Mouse (Mus musculus) embryonic facial prominence, embryonic 12.5 days (tissue): Measurements from ENCODE around the gene Clstn1. TPM values are rescaled to one million over a fixed set of nuclear protein-coding genes. Genes with fewer than 3 reads are reported as not detected.
A peak's percentile ranks its signal among the peaks of the same experiment; 100 is the strongest.

Experiments used
- ATAC-seq: fragments of 200-750 bp; cut with Nextera tagmentation; 2 replicates; pipeline ENCODE4 v1.8.0; 2017; ENCODE audit not compliant: insufficient number of reproducible peaks, insufficient read depth, low FRiP score, low TSS enrichment
- H3K27ac ChIP-seq: fragments of 300-500 bp; sonication (generic); 2 replicates; pipeline ENCODE4 v1.5.1; 2016; ENCODE audit warnings: mild to moderate bottlenecking
- H3K27me3 ChIP-seq: fragments of 300-500 bp; sonication (generic); 2 replicates; pipeline ENCODE4 v1.6.1; 2016; ENCODE audit warnings: mild to moderate bottlenecking, moderate library complexity
- H3K36me3 ChIP-seq: fragments of 300-500 bp; sonication (generic); 2 replicates; pipeline ENCODE4 v1.6.1; 2016; ENCODE audit warnings: mild to moderate bottlenecking
- H3K4me1 ChIP-seq: fragments of 300-500 bp; sonication (generic); 2 replicates; pipeline ENCODE4 v1.6.1; 2016
- H3K4me2 ChIP-seq: fragments of 300-500 bp; sonication (generic); replicated peaks from 2 replicates; pipeline ENCODE4 v1.6.1; 2016; ENCODE audit warnings: mild to moderate bottlenecking, moderate library complexity
- H3K4me3 ChIP-seq: fragments of 300-500 bp; sonication (generic); 2 replicates; pipeline ENCODE4 v1.5.1; 2016; ENCODE audit warnings: mild to moderate bottlenecking
- H3K9ac ChIP-seq: fragments of 300-500 bp; sonication (generic); 2 replicates; pipeline ENCODE4 v1.6.1; 2016; ENCODE audit warnings: mild to moderate bottlenecking, moderate library complexity
- H3K9me3 ChIP-seq: fragments of 300-500 bp; sonication (generic); 2 replicates; pipeline ENCODE4 v1.6.1; 2016; ENCODE audit warnings: mild to moderate bottlenecking, moderate library complexity
- WGBS: fragments of 180-500 bp; shearing (Covaris S2); methylation state at CpG from one replicate; pipeline ENCODE4 v1.1.7; 2016; 5-methylcytosine and 5-hydroxymethylcytosine counted together
- polyA plus RNA-seq: library from polyadenylated mRNA; unstranded; fragments of >200 nt; fragmentation: Nextera tagmentation; extraction: Ambion mirVana; gene quantifications from 2 replicates; pipeline ENCODE4 v1.2.1, GENCODE M21; 2016

Gene Clstn1
- 68.1 and 75.7 TPM in 2 replicates for polyA plus RNA-seq

GRCm38 (mm10) chr4:149586044-149586782, at the start of gene Clstn1:
TSS of gene Clstn1 (plus strand) at chr4:149586468.
- Histone ChIP-seq H3K9me3 (no peaks in the 10 kb centered on the region), H3K27ac (peak within 1 kb of the TSS; percentile 30; the same call in 1 of the 2 replicates)
- under 1% methylated on average over 87 of the region's 103 CpGs for WGBS

GRCm38 (mm10) chr4:149539441-149539840, 46.8 kb upstream of the Clstn1 start:
- 89% methylated on average over 8 of the region's 8 CpGs for WGBS
- H3K9me3 ChIP-seq, result no peaks in the 10 kb centered on the region
- no peak overlapping the region for H3K4me2 ChIP-seq
- H3K9ac ChIP-seq, result no peak overlapping the region
- no peaks in the 10 kb centered on the region; the same call in 1 of the 2 replicates for H3K36me3 ChIP-seq
- H3K4me1 ChIP-seq, result 0 out of 2 replicates have a peak, but pooled peaks cover 6% of the 10 kb centered on the region
- H3K4me3 ChIP-seq, result no peak overlapping the region
- no peak overlapping the region for H3K27ac ChIP-seq
- no peaks in the 10 kb centered on the region for H3K27me3 ChIP-seq
- peak; percentile 12; the same call in 1 of the 2 replicates for ATAC-seq

More at GRCm38 (mm10) chr4:149586044-149586782, at the start of gene Clstn1:
- Histone ChIP-seq H3K36me3 (no peaks in the 10 kb centered on the region), H3K4me3 (peak within 1 kb of the TSS; percentile 89), H3K9ac (peak within 1 kb of the TSS; percentile 90), H3K4me2 (peak within 1 kb of the TSS; percentile 96), H3K4me1 (peaks cover 11% of the 10 kb centered on the region), H3K27me3 (peaks cover 31% of the 10 kb centered on the region)
- peak; percentile 67 for ATAC-seq

- Histone ChIP-seq H3K4me1 (0 out of 2 replicates have a peak, but pooled peaks cover 6% of the 10 kb centered on the region), H3K36me3 (peaks cover 23% of the 10 kb centered on the region), H3K27me3 (no peaks in the 10 kb centered on the region), H3K4me3 (no peak overlapping the region), H3K9ac (no peak overlapping the region), H3K27ac (no peak overlapping the region), H3K9me3 (no peaks in the 10 kb centered on the region), H3K4me2 (no peak overlapping the region)
- WGBS, result 49% methylated on average over 5 of the region's 5 CpGs
- no peak for ATAC-seq
These were observed 44.3 kb upstream of the Clstn1 start for GRCm38 (mm10) chr4:149541935-149542334.

- Histone ChIP-seq H3K4me3 (no peak overlapping the region), H3K4me2 (no peak overlapping the region), H3K36me3 (peaks cover 26% of the 10 kb centered on the region), H3K27ac (no peak overlapping the region), H3K27me3 (no peaks in the 10 kb centered on the region), H3K9me3 (no peaks in the 10 kb centered on the region), H3K9ac (no peak overlapping the region), H3K4me1 (0 out of 2 replicates have a peak, but pooled peaks cover 6% of the 10 kb centered on the region)
- 80% methylated on average over 12 of the region's 12 CpGs for WGBS
- ATAC-seq, result no peak
These were observed 43.8 kb upstream of the Clstn1 start for GRCm38 (mm10) chr4:149542431-149542830.

GRCm38 (mm10) chr4:149542927-149543553, 43.2 kb upstream of the Clstn1 start:
- no peaks in the 10 kb centered on the region for H3K9me3 ChIP-seq
- WGBS, result 44% methylated on average over 10 of the region's 10 CpGs
- no peak overlapping the region for H3K4me2 ChIP-seq
- H3K27ac ChIP-seq, result no peak overlapping the region
- H3K4me1 ChIP-seq, result 0 out of 2 replicates have a peak, but pooled peaks cover 4% of the 10 kb centered on the region
- peaks cover 32% of the 10 kb centered on the region for H3K36me3 ChIP-seq
- H3K4me3 ChIP-seq, result no peak overlapping the region
- ATAC-seq, result no peak
- H3K9ac ChIP-seq, result no peak overlapping the region
- H3K27me3 ChIP-seq, result no peaks in the 10 kb centered on the region

GRCm38 (mm10) chr4:149544892-149545291, 41.4 kb upstream of the Clstn1 start:
- Histone ChIP-seq H3K36me3 (peaks cover 36% of the 10 kb centered on the region), H3K27me3 (no peaks in the 10 kb centered on the region), H3K27ac (0 out of 2 replicates have a peak overlapping the region, but pooled peaks have one; percentile 1), H3K9me3 (no peaks in the 10 kb centered on the region), H3K4me3 (no peak overlapping the region), H3K4me1 (0 out of 2 replicates have a peak, but pooled peaks cover 4% of the 10 kb centered on the region), H3K9ac (no peak overlapping the region), H3K4me2 (no peak overlapping the region)
- WGBS, result 79% methylated on average over 8 of the region's 8 CpGs
- no peak for ATAC-seq

- H3K4me3 ChIP-seq, result no peak overlapping the region
- 79% methylated on average over 9 of the region's 9 CpGs for WGBS
- no peak overlapping the region for H3K4me2 ChIP-seq
- H3K27me3 ChIP-seq, result no peaks in the 10 kb centered on the region
- no peak overlapping the region for H3K9ac ChIP-seq
- ATAC-seq, result no peak
- peaks cover 36% of the 10 kb centered on the region for H3K36me3 ChIP-seq
- no peaks in the 10 kb centered on the region for H3K9me3 ChIP-seq
- H3K4me1 ChIP-seq, result no peaks in the 10 kb centered on the region
- peak overlapping the region; percentile 2; the same call in 1 of the 2 replicates for H3K27ac ChIP-seq
These were observed 39.3 kb upstream of the Clstn1 start for GRCm38 (mm10) chr4:149546797-149547444.

GRCm38 (mm10) chr4:149547523-149547922, 38.7 kb upstream of the Clstn1 start:
- ATAC-seq, result no peak
- Histone ChIP-seq H3K9me3 (no peaks in the 10 kb centered on the region), H3K4me3 (no peak overlapping the region), H3K27me3 (no peaks in the 10 kb centered on the region), H3K27ac (no peak overlapping the region), H3K4me2 (no peak overlapping the region), H3K36me3 (peaks cover 36% of the 10 kb centered on the region), H3K4me1 (no peaks in the 10 kb centered on the region), H3K9ac (no peak overlapping the region)
- 82% methylated on average over 6 of the region's 6 CpGs for WGBS

GRCm38 (mm10) chr4:149549221-149549925, 36.9 kb upstream of the Clstn1 start:
- peaks cover 36% of the 10 kb centered on the region for H3K36me3 ChIP-seq
- H3K27me3 ChIP-seq, result no peaks in the 10 kb centered on the region
- H3K9ac ChIP-seq, result no peak overlapping the region
- ATAC-seq, result peak; percentile 48
- no peak overlapping the region for H3K4me2 ChIP-seq
- no peak overlapping the region for H3K27ac ChIP-seq
- no peak overlapping the region for H3K4me3 ChIP-seq
- no peaks in the 10 kb centered on the region for H3K4me1 ChIP-seq
- WGBS, result 66% methylated on average over 9 of the region's 9 CpGs
- H3K9me3 ChIP-seq, result no peaks in the 10 kb centered on the region

GRCm38 (mm10) chr4:149550866-149551265, 35.4 kb upstream of the Clstn1 start:
- no peak for ATAC-seq
- Histone ChIP-seq H3K9me3 (no peaks in the 10 kb centered on the region), H3K4me1 (no peaks in the 10 kb centered on the region), H3K27me3 (no peaks in the 10 kb centered on the region), H3K36me3 (peaks cover 30% of the 10 kb centered on the region), H3K9ac (no peak overlapping the region), H3K27ac (no peak overlapping the region), H3K4me2 (no peak overlapping the region), H3K4me3 (no peak overlapping the region)
- 82% methylated on average over 5 of the region's 5 CpGs for WGBS

- Histone ChIP-seq H3K4me3 (no peak overlapping the region), H3K9ac (no peak overlapping the region), H3K4me1 (no peaks in the 10 kb centered on the region), H3K27me3 (no peaks in the 10 kb centered on the region), H3K27ac (no peak overlapping the region), H3K9me3 (no peaks in the 10 kb centered on the region), H3K36me3 (peaks cover 22% of the 10 kb centered on the region), H3K4me2 (no peak overlapping the region)
- no peak for ATAC-seq
- WGBS, result 90% methylated on average over 5 of the region's 5 CpGs
These were observed 34.6 kb upstream of the Clstn1 start for GRCm38 (mm10) chr4:149551696-149552095.
